Mouse (Mus musculus) ES-E14 (cell line): ENCODE measurements at regions not wholly inside any gene's neighbourhood (a gene's known extent, or its start where the extent isn't known, plus 50 kb on each side); places are given as distances from the start of the nearest gene placed in this dataset.

ENCODE experiments used
- ZC3H11A ChIP-seq: IDR thresholded peaks from 2 replicates; pipeline ENCODE4 v1.6.1; 2012; ENCODE audit warnings: low read depth, mild to moderate bottlenecking, inconsistent platforms, low read length, borderline replicate concordance
- ZNF384 ChIP-seq: IDR thresholded peaks from 2 replicates; pipeline ENCODE4 v1.6.1; 2012; ENCODE audit warnings: low read depth, low read length, inconsistent platforms

- no peak for TF ChIP-seq ZC3H11A
- no peak for TF ChIP-seq ZNF384
These were observed 240.1 kb upstream of the Habp2 start for GRCm38 (mm10) chr19:56046784-56047390.
